Mouse (Mus musculus) C2C12 (cell line): ENCODE measurements around the gene Cacng1. TPM values are rescaled to one million over a fixed set of nuclear protein-coding genes. Genes with fewer than 3 reads are reported as not detected.

ENCODE experiments used
- H3K27me3 ChIP-seq: one replicate; pipeline ENCODE4 v1.6.1; 2011; ENCODE audit not compliant: control insufficient read depth, insufficient read depth, insufficient read length
- H3K36me3 ChIP-seq: one replicate; pipeline ENCODE4 v1.6.1; 2011; ENCODE audit not compliant: control insufficient read depth, insufficient read depth
- H3K4me3 ChIP-seq: one replicate; pipeline ENCODE4 v1.5.1; 2011; ENCODE audit warnings: mild to moderate bottlenecking, control low read depth; ENCODE audit not compliant: poor library complexity, insufficient read depth, severe bottlenecking
- H3K79me2 ChIP-seq: one replicate; pipeline ENCODE4 v1.6.1; 2011; ENCODE audit not compliant: control insufficient read depth, insufficient read depth
- H3K79me3 ChIP-seq: one replicate; pipeline ENCODE4 v1.6.1; 2011; ENCODE audit warnings: low read depth, control low read depth
- H3ac ChIP-seq: one replicate; pipeline ENCODE3; 2011; ENCODE audit warnings: low read depth; ENCODE audit not compliant: control insufficient read depth, insufficient read length
- CEBPB ChIP-seq: IDR thresholded peaks from one replicate; pipeline ENCODE4 v1.6.1; 2011; ENCODE audit warnings: low read depth, mild to moderate bottlenecking, control low read depth, moderate library complexity
- CTCF ChIP-seq: IDR thresholded peaks from one replicate; pipeline ENCODE4 v1.5.1; 2011; ENCODE audit not compliant: control insufficient read depth, insufficient read depth, insufficient read length
- FOSL1 ChIP-seq: IDR thresholded peaks from one replicate; pipeline ENCODE4 v1.8.0; 2011; ENCODE audit warnings: mild to moderate bottlenecking, low read length; ENCODE audit not compliant: poor library complexity, insufficient read depth, severe bottlenecking
- MAX ChIP-seq: IDR thresholded peaks from one replicate; pipeline ENCODE4 v1.6.1; 2011; ENCODE audit warnings: mild to moderate bottlenecking, control low read depth
- MYOD1 ChIP-seq: IDR thresholded peaks from one replicate; pipeline ENCODE4 v1.6.1; 2011; ENCODE audit warnings: low read depth; ENCODE audit not compliant: control insufficient read depth, insufficient read length
- MYOG ChIP-seq: IDR thresholded peaks from one replicate; pipeline ENCODE4 v1.6.1; 2011; ENCODE audit not compliant: control insufficient read depth, insufficient read length; ENCODE audit errors: extremely low read depth
- USF1 ChIP-seq: IDR thresholded peaks from one replicate; pipeline ENCODE4 v1.6.1; 2011; ENCODE audit warnings: low read depth, mild to moderate bottlenecking, control low read depth, moderate library complexity
- polyA plus RNA-seq: library from polyadenylated mRNA; unstranded; fragments of >200 nt; fragmentation: generic; extraction: Trizol; gene quantifications from one replicate; pipeline ENCODE4 v1.2.1, GENCODE M21; 2012; ENCODE audit warnings: missing spikeins

Cacng1 gene
- polyA plus RNA-seq, 1 experiment, result 158 TPM

- TF ChIP-seq MYOG, result no peak
- TF ChIP-seq MAX, result no peak
- no peak for TF ChIP-seq CTCF
- no peak for TF ChIP-seq CEBPB
- TF ChIP-seq FOSL1, result no peak
- TF ChIP-seq USF1, result no peak
- no peak for TF ChIP-seq MYOD1
- Histone ChIP-seq H3K36me3 (no peaks in the 10 kb centered on the region), H3K79me2 (no peaks in the 10 kb centered on the region)
Measured at GRCm38 (mm10) chr11:107705060-107705459, 11.3 kb downstream of the Cacng1 start.

GRCm38 (mm10) chr11:107703272-107704134, 12.8 kb downstream of the Cacng1 start:
- TF ChIP-seq USF1 (no peak), MYOG (no peak), FOSL1 (no peak), MAX (no peak), CEBPB (no peak), MYOD1 (no peak), CTCF (no peak)
- Histone ChIP-seq H3ac (no peak overlapping the region), H3K79me3 (no peaks in the 10 kb centered on the region), H3K79me2 (no peaks in the 10 kb centered on the region), H3K27me3 (no peaks in the 10 kb centered on the region), H3K4me3 (no peak overlapping the region), H3K36me3 (no peaks in the 10 kb centered on the region)

More at GRCm38 (mm10) chr11:107705060-107705459, 11.3 kb downstream of the Cacng1 start:
- Histone ChIP-seq H3K79me3 (no peaks in the 10 kb centered on the region), H3K27me3 (no peaks in the 10 kb centered on the region), H3K4me3 (no peak overlapping the region), H3ac (no peak overlapping the region)

- Histone ChIP-seq H3K4me3 (no peak overlapping the region), H3K79me2 (no peaks in the 10 kb centered on the region), H3K27me3 (no peaks in the 10 kb centered on the region), H3K36me3 (no peaks in the 10 kb centered on the region), H3ac (no peak overlapping the region), H3K79me3 (no peaks in the 10 kb centered on the region)
- TF ChIP-seq MYOG (no peak), FOSL1 (no peak), USF1 (no peak), CTCF (no peak), CEBPB (no peak), MAX (no peak)
Measured at GRCm38 (mm10) chr11:107699967-107700366, 16.4 kb downstream of the Cacng1 start.

DNA sequence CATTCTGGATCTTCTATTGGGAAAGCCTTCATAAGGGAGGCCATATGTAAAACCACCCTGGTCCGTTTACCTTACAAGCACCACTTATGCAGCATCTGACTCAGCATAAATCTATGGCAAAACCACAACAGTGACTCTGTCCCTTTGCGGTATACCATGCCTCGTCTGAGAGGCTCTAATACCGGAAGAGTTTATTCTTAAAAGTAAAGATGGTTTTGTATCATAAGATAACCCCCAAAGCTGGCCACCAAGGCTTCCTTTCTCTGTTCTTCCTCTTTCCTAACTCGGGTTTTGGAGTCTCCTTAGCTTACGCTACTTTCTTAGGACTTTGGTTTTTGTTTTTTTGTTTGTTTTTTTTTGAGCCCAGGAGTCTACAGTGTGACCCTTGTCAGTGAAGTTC, 23.0 kb downstream of the Cacng1 start:
- no peak overlapping the region for H3K4me3 ChIP-seq
- peaks cover 2% of the 10 kb centered on the region for H3K36me3 ChIP-seq
- no peaks in the 10 kb centered on the region for H3K79me3 ChIP-seq
- H3K79me2 ChIP-seq, result no peaks in the 10 kb centered on the region
- no peaks in the 10 kb centered on the region for H3K27me3 ChIP-seq
- H3ac ChIP-seq, result no peak overlapping the region
- TF ChIP-seq MAX, result no peak

DNA sequence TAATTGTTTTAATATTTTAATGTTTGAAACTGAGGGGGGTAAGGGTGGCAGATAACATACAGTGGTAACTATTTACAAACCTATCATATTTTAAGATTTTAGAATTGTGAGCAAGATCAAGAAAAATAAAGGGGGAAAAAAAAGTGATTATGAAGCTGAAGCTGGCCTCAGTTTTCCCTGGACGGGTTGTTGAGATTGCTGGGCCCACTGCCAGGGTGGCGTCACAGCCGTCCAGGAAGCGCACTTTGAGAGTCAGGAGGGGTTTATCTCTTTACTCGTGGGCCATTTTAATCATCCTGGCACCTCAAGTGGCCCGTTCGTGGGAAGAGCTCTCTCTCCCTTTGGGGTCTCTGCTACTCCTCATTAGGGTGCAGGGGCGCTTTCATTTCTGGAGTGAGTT, 24.8 kb downstream of the Cacng1 start:
- Histone ChIP-seq H3K79me3 (no peaks in the 10 kb centered on the region), H3K36me3 (peaks cover 13% of the 10 kb centered on the region), H3ac (no peak overlapping the region), H3K79me2 (no peaks in the 10 kb centered on the region), H3K4me3 (no peak overlapping the region), H3K27me3 (no peaks in the 10 kb centered on the region)
- no peak for TF ChIP-seq CEBPB
- no peak for TF ChIP-seq MYOD1

- Histone ChIP-seq H3ac (no peak overlapping the region), H3K79me2 (no peaks in the 10 kb centered on the region), H3K79me3 (no peaks in the 10 kb centered on the region), H3K27me3 (no peaks in the 10 kb centered on the region), H3K36me3 (peaks cover 13% of the 10 kb centered on the region), H3K4me3 (no peak overlapping the region)
- TF ChIP-seq CTCF (no peak), USF1 (no peak), CEBPB (no peak), MAX (no peak), MYOG (no peak), FOSL1 (no peak), MYOD1 (no peak)
Measured at GRCm38 (mm10) chr11:107688480-107688879, 27.8 kb downstream of the Cacng1 start.
